Mouse (Mus musculus): ENCODE measurements around the gene Rtraf. TPM values are rescaled to one million over a fixed set of nuclear protein-coding genes. Genes with fewer than 3 reads are reported as not detected.

The Rtraf gene
- polyA plus RNA-seq, 1 experiment from 2014 or later: 137 TPM

DNA sequence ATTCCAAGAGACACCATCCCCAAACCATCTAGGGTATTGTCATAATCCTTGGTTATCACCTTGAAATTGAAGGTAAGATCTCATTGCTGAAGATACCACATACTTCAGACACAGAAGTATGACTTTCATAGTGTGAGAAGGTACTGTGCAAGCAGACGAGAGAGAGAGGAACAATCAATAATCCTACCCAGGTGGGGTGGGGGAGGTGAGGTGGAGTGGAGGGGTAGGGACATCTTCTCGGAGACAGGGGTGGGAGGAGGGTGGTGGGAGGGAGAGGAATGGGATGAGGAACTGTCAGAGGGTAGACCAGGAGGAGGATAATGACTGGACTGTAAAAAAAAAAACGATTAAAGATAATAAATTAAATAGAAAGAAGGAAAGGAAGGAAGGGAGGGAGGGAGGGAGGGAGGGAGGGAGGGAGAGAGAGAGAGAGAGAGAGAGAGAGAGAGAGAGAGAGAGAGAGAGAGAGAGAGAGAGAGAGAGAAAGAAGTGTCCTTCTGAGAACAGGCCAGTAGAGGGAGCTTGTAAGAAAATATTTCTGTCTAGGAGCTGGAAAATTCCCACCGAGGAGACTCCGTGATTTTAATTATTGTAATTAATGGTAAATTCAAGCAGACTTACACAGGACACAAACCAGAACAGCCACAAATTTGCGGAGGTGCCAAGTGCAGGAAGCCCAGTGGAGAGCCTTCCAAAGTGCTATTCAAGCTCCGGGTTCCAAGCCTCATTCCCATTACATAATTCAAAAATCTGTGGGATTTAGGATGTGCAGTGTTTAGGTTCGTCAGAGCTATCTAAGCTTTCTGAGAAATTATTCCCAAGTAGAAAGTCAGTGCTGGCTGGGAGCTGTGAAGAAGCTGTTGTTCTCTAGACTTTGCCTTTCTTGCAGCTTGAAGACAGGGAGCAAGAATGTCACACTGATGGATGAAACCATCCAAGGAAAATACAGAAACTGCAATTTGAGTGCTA is 35.5 kb upstream of the Rtraf start:
- Histone ChIP-seq H3K9ac (replicated peaks; ENCODE audit: low read depth) (no peak overlapping the region), H3K36me3 (ENCODE audit: insufficient read depth, low read length) (no peaks in the 10 kb centered on the region), H3K4me1 (ENCODE audit: insufficient read depth, low read depth, low read length) (no peaks in the 10 kb centered on the region), H3K4me2 (replicated peaks; ENCODE audit: low read depth, low read length) (no peak overlapping the region), H3K27ac (ENCODE audit: low read length) (no peak overlapping the region), H3K9me3 (ENCODE audit: low read length) (no peaks in the 10 kb centered on the region), H3K4me3 (ENCODE audit: low read depth, low read length) (no peak overlapping the region), H3K27me3 (replicated peaks; ENCODE audit: insufficient read depth, low read length) (no peaks in the 10 kb centered on the region)
- 39% methylated on average over 8 of the region's 8 CpGs for WGBS
- TF ChIP-seq CTCF (IDR thresholded peaks at IDR 0.05) (peak; percentile 41; the same call in 1 of the 2 replicates), EP300 (IDR thresholded peaks at IDR 0.05) (no peak)
- peak; percentile 54 for DNase-seq (ENCODE audit: low spot score)
- no peak for ATAC-seq

DNA sequence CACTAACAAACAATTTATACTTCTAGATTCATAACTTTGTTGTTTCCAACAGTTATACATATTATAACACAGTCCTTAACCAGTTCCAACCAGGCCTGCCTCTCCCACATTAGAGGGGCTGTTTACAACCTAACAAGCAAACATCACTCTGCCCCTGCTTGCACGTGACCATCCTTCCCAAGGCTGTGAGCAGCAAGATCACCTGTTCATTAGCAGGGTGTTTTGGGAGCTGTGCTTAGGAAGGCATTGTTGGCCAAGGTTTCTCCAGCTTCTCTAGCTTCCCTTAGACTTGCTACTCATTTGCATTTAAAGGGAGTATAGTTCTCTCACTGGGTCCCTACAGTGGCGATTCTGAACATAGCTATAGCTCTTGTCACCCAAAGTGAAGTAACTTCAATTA is 34.7 kb upstream of the Rtraf start:
- Histone ChIP-seq H3K4me2 (replicated peaks; ENCODE audit: low read depth, low read length) (no peak overlapping the region), H3K27me3 (replicated peaks; ENCODE audit: insufficient read depth, low read length) (no peaks in the 10 kb centered on the region), H3K9me3 (ENCODE audit: low read length) (no peaks in the 10 kb centered on the region), H3K4me1 (ENCODE audit: insufficient read depth, low read depth, low read length) (no peaks in the 10 kb centered on the region), H3K27ac (ENCODE audit: low read length) (no peak overlapping the region), H3K4me3 (ENCODE audit: low read depth, low read length) (no peak overlapping the region), H3K9ac (replicated peaks; ENCODE audit: low read depth) (no peak overlapping the region), H3K36me3 (ENCODE audit: insufficient read depth, low read length) (no peaks in the 10 kb centered on the region)
- no peak for ATAC-seq
- TF ChIP-seq CTCF (IDR thresholded peaks at IDR 0.05) (no peak), EP300 (IDR thresholded peaks at IDR 0.05) (no peak)
- WGBS: 86% methylated on average over 2 of the region's 2 CpGs
- no peak for DNase-seq (ENCODE audit: low spot score)

- Histone ChIP-seq H3K9me3 (ENCODE audit: low read length) (no peaks in the 10 kb centered on the region), H3K36me3 (ENCODE audit: insufficient read depth, low read length) (no peaks in the 10 kb centered on the region), H3K4me1 (ENCODE audit: insufficient read depth, low read depth, low read length) (no peaks in the 10 kb centered on the region), H3K4me3 (ENCODE audit: low read depth, low read length) (no peak overlapping the region), H3K27ac (ENCODE audit: low read length) (no peak overlapping the region), H3K27me3 (replicated peaks; ENCODE audit: insufficient read depth, low read length) (no peaks in the 10 kb centered on the region), H3K4me2 (replicated peaks; ENCODE audit: low read depth, low read length) (no peak overlapping the region), H3K9ac (replicated peaks; ENCODE audit: low read depth) (no peak overlapping the region)
- 57% methylated on average over 3 of the region's 3 CpGs for WGBS
- TF ChIP-seq CTCF (IDR thresholded peaks at IDR 0.05): no peak
- TF ChIP-seq EP300 (IDR thresholded peaks at IDR 0.05): no peak
- DNase-seq (ENCODE audit: low spot score) (no peak), ATAC-seq (no peak)
These were observed 29.8 kb upstream of the Rtraf start for GRCm38 (mm10) chr14:19853471-19853870.

DNA sequence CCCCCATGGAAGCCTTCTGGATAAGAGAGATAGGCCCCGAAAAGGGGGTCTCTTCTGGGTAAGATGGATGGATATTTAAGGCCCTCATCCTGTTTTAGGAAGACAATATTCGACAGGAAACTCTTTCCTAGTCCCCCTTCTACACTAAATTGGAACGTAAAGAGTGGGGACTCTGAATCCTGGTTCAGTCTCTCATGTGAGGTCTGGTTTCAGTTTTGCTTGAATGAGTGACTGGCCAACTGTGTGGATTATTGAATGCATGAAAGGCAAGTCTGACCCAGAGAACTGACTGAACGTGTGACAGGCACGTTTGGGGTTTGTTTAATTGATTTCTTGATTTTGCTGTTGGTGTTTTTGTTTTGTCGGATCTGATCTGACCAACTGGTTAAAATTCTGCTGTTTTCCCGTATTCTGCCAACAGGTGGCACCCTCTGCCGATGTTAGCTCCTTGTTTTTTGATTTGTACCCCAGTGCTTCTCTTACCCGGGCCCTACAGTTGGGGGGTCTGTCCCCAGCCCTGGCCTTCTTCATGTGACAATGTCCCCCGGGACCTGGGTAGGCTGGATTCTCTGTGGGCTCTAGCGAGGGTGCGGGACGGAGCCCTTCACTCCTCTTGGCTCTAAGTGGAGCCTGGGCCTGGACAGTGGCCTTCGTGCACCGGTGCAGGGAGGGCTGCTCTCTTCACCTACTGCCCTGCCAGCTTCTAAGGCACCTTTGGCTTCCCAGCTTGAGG is 16.1 kb upstream of the Rtraf start:
- Histone ChIP-seq H3K36me3 (ENCODE audit: insufficient read depth, low read length) (no peaks in the 10 kb centered on the region), H3K9ac (replicated peaks; ENCODE audit: low read depth) (peak overlapping the region; percentile 13; the same call in 1 of the 2 replicates), H3K4me2 (replicated peaks; ENCODE audit: low read depth, low read length) (peak overlapping the region; percentile 48), H3K27ac (ENCODE audit: low read length) (no peak overlapping the region), H3K4me1 (ENCODE audit: insufficient read depth, low read depth, low read length) (no peaks in the 10 kb centered on the region), H3K27me3 (replicated peaks; ENCODE audit: insufficient read depth, low read length) (no peaks in the 10 kb centered on the region), H3K9me3 (ENCODE audit: low read length) (no peaks in the 10 kb centered on the region), H3K4me3 (ENCODE audit: low read depth, low read length) (peak overlapping the region; percentile 25; the same call in 1 of the 2 replicates)
- DNase-seq (ENCODE audit: low spot score) (peak; percentile 64), ATAC-seq (no peak; the same call in 1 of the 2 replicates)
- TF ChIP-seq EP300 (IDR thresholded peaks at IDR 0.05) (no peak), CTCF (IDR thresholded peaks at IDR 0.05) (peak; percentile 83)
- WGBS: 22% methylated on average over 15 of the region's 15 CpGs

DNA sequence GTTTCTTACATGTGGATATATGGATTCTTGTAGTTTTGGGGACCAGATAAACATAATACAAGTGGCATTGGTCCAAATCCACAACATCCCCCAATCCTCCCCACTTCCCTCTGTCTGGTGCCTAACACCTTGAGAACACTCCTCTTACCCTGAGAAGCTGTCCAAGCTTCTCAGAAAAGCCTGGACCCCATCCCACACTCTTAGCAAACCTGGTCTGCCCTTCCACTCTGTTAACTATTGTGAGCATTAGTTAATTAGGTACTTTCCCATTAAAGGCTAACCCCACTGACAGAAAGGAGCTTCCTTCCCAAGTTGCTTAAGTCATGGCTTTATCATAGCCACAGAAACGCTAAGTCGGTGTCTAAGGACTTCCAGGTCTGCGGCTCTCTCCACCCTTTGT is 12.7 kb upstream of the Rtraf start:
- no peaks in the 10 kb centered on the region for H3K9me3 ChIP-seq (ENCODE audit: low read length)
- TF ChIP-seq EP300 (IDR thresholded peaks at IDR 0.05) (no peak), CTCF (IDR thresholded peaks at IDR 0.05) (no peak)
- H3K9ac ChIP-seq (replicated peaks; ENCODE audit: low read depth): no peak overlapping the region
- no peak overlapping the region for H3K4me3 ChIP-seq (ENCODE audit: low read depth, low read length)
- ATAC-seq: no peak
- H3K27me3 ChIP-seq (replicated peaks; ENCODE audit: insufficient read depth, low read length): no peaks in the 10 kb centered on the region
- H3K27ac ChIP-seq (ENCODE audit: low read length): no peak overlapping the region
- no peaks in the 10 kb centered on the region for H3K4me1 ChIP-seq (ENCODE audit: insufficient read depth, low read depth, low read length)
- WGBS: 79% methylated on average over 3 of the region's 3 CpGs
- H3K36me3 ChIP-seq (ENCODE audit: insufficient read depth, low read length): no peaks in the 10 kb centered on the region
- no peak overlapping the region for H3K4me2 ChIP-seq (replicated peaks; ENCODE audit: low read depth, low read length)
- DNase-seq (ENCODE audit: low spot score): no peak

DNA sequence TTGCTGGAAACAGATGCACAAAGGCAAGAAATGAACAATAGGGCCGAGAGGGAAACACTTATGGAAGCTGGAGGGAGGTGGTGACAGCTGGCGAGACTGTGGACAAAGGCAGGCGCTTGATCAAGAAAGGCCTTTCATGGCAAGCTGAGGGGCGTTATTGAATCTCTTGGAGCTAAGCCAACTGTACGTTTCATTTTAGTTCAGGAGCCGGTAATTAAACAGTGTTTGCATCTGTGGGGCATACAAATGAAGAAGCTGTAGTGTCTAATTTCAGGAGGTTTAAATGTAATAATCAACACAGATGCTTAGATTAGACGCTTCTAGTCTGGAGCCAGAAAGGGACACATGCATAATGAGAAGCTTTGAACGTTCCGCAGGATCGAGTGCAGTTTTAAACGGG is 1.9 kb upstream of the Rtraf start:
- no peak for TF ChIP-seq EP300 (IDR thresholded peaks at IDR 0.05)
- no peak for TF ChIP-seq CTCF (IDR thresholded peaks at IDR 0.05)
- DNase-seq (ENCODE audit: low spot score): no peak
- Histone ChIP-seq H3K4me2 (replicated peaks; ENCODE audit: low read depth, low read length) (no peak overlapping the region), H3K4me1 (ENCODE audit: insufficient read depth, low read depth, low read length) (peaks cover 3% of the 10 kb centered on the region; the same call in 1 of the 2 replicates), H3K27me3 (replicated peaks; ENCODE audit: insufficient read depth, low read length) (no peaks in the 10 kb centered on the region), H3K27ac (ENCODE audit: low read length) (no peak overlapping the region), H3K9me3 (ENCODE audit: low read length) (no peaks in the 10 kb centered on the region), H3K9ac (replicated peaks; ENCODE audit: low read depth) (no peak overlapping the region), H3K4me3 (ENCODE audit: low read depth, low read length) (no peak overlapping the region), H3K36me3 (ENCODE audit: insufficient read depth, low read length) (0 out of 2 replicates have a peak, but pooled peaks cover 7% of the 10 kb centered on the region)
- ATAC-seq: no peak
- 45% methylated on average over 11 of the region's 11 CpGs for WGBS

All from lung, postnatal 0 days (tissue).